Mouse (Mus musculus) liver, postnatal 0 days (tissue): ENCODE measurements around the gene Clic6. TPM values are rescaled to one million over a fixed set of nuclear protein-coding genes. Genes with fewer than 3 reads are reported as not detected.
"Not testable (repeated sequence)": the region's sequence is repeated elsewhere in the genome, so short reads cannot be mapped to it uniquely, and the experiment has no call there.

Source experiments
- ATAC-seq: fragments of 200-750 bp; cut with Nextera tagmentation; 2 replicates; pipeline ENCODE4 v1.8.0; 2017; ENCODE audit warnings: mild to moderate bottlenecking, moderate library complexity
- DNase-seq: peaks from one replicate; pipeline ENCODE4 v3.0.0-alpha.2; 2016
- H3K27ac ChIP-seq: fragments of 300-500 bp; sonication (generic); 2 replicates; pipeline ENCODE4 v1.5.1; 2014; ENCODE audit warnings: antibody characterized with exemption, moderate library complexity, mild to moderate bottlenecking, low read depth
- H3K27me3 ChIP-seq: fragments of 300-500 bp; sonication (generic); 2 replicates; pipeline ENCODE4 v1.6.1; 2014; ENCODE audit warnings: low read length, control low read depth, mixed read lengths; ENCODE audit not compliant: insufficient read depth
- H3K36me3 ChIP-seq: fragments of 300-500 bp; sonication (generic); replicated peaks from 2 replicates; pipeline ENCODE4 v1.6.1; 2014; ENCODE audit warnings: mild to moderate bottlenecking, control low read depth, low read length, moderate library complexity, mixed read lengths; ENCODE audit not compliant: insufficient read depth
- H3K4me1 ChIP-seq: fragments of 300-500 bp; sonication (generic); 2 replicates; pipeline ENCODE4 v1.6.1; 2014; ENCODE audit warnings: antibody characterized with exemption, mild to moderate bottlenecking, control low read depth; ENCODE audit not compliant: insufficient read depth
- H3K4me2 ChIP-seq: fragments of 300-500 bp; sonication (generic); 2 replicates; pipeline ENCODE4 v1.6.1; 2014; ENCODE audit warnings: low read depth, mild to moderate bottlenecking, low read length, moderate library complexity, mixed read lengths
- H3K4me3 ChIP-seq: fragments of 300-500 bp; sonication (generic); 2 replicates; pipeline ENCODE4 v1.5.1; 2014; ENCODE audit warnings: low read depth, low read length
- H3K9ac ChIP-seq: fragments of 300-500 bp; sonication (generic); replicated peaks from 2 replicates; pipeline ENCODE4 v1.6.1; 2014; ENCODE audit warnings: mild to moderate bottlenecking, moderate library complexity
- H3K9me3 ChIP-seq: fragments of 300-500 bp; sonication (generic); 2 replicates; pipeline ENCODE4 v1.6.1; 2016; ENCODE audit warnings: mild to moderate bottlenecking, control low read depth, low read length, mixed read lengths
- CTCF ChIP-seq: sonication (generic); IDR thresholded peaks from 2 replicates; pipeline ENCODE4 v1.5.1; 2016; ENCODE audit warnings: antibody characterized with exemption, low read depth
- EP300 ChIP-seq: IDR thresholded peaks from 2 replicates; pipeline ENCODE4 v1.6.1; 2016; ENCODE audit warnings: antibody characterized with exemption, low read depth, mild to moderate bottlenecking
- WGBS: fragments of 180-500 bp; shearing (Covaris S2); extraction: QIAGEN DNeasy Blood & Tissue Kit; methylation state at CpG from one replicate; pipeline ENCODE4 v1.1.7; 2014; ENCODE audit not compliant: insufficient replicate concordance; 5-methylcytosine and 5-hydroxymethylcytosine counted together
- polyA plus RNA-seq: library from polyadenylated mRNA; unstranded; fragments of >200 nt; fragmentation: Nextera tagmentation; extraction: Ambion mirVana; gene quantifications from 2 replicates; pipeline ENCODE4 v1.2.1, GENCODE M21; 2015

Gene Clic6
- polyA plus RNA-seq, 1 experiment from 2014 or later = 0.32 TPM

- H3K36me3 ChIP-seq = no peaks in the 10 kb centered on the region
- no peak overlapping the region for H3K4me3 ChIP-seq
- no peaks in the 10 kb centered on the region for H3K9me3 ChIP-seq
- no peak overlapping the region for H3K27ac ChIP-seq
- TF ChIP-seq CTCF (peak; percentile 65), EP300 (no peak)
- no peak overlapping the region for H3K9ac ChIP-seq
- H3K4me1 ChIP-seq = no peaks in the 10 kb centered on the region
- no peak overlapping the region for H3K4me2 ChIP-seq
- DNase-seq (peak; percentile 42), ATAC-seq (no peak)
- H3K27me3 ChIP-seq = no peaks in the 10 kb centered on the region
- WGBS = 47% methylated on average over 5 of the region's 5 CpGs
These were observed 26.3 kb downstream of the Clic6 start for GRCm38 (mm10) chr16:92511773-92512391.

- not testable (repeated sequence) for H3K4me1 ChIP-seq, H3K4me3 ChIP-seq, DNase-seq, H3K27ac ChIP-seq, H3K36me3 ChIP-seq, H3K4me2 ChIP-seq, H3K27me3 ChIP-seq, H3K9me3 ChIP-seq, ATAC-seq, H3K9ac ChIP-seq
- 73% methylated on average over 7 of the region's 9 CpGs for WGBS
These were observed 29.4 kb downstream of the Clic6 start for GRCm38 (mm10) chr16:92514896-92515295.

- no peak overlapping the region for H3K4me2 ChIP-seq
- H3K9ac ChIP-seq = no peak overlapping the region
- no peaks in the 10 kb centered on the region for H3K36me3 ChIP-seq
- no peaks in the 10 kb centered on the region for H3K9me3 ChIP-seq
- ATAC-seq (no peak), DNase-seq (no peak)
- H3K27ac ChIP-seq = no peak overlapping the region
- no peak overlapping the region for H3K4me3 ChIP-seq
- H3K27me3 ChIP-seq = no peaks in the 10 kb centered on the region
- TF ChIP-seq CTCF (no peak), EP300 (no peak)
- 81% methylated on average over 9 of the region's 9 CpGs for WGBS
- no peaks in the 10 kb centered on the region for H3K4me1 ChIP-seq
These were observed 30.6 kb downstream of the Clic6 start for GRCm38 (mm10) chr16:92516139-92516538.

- no peak overlapping the region for H3K4me3 ChIP-seq
- no peak overlapping the region for H3K27ac ChIP-seq
- H3K9ac ChIP-seq = no peak overlapping the region
- DNase-seq = no peak
- H3K4me1 ChIP-seq = no peaks in the 10 kb centered on the region
- H3K4me2 ChIP-seq = no peak overlapping the region
- no peaks in the 10 kb centered on the region for H3K9me3 ChIP-seq
- no peaks in the 10 kb centered on the region for H3K27me3 ChIP-seq
- no peak for ATAC-seq
- 54% methylated on average over 4 of the region's 4 CpGs for WGBS
- no peaks in the 10 kb centered on the region for H3K36me3 ChIP-seq
- TF ChIP-seq CTCF (no peak), EP300 (no peak)
These were observed 33.2 kb downstream of the Clic6 start for GRCm38 (mm10) chr16:92518718-92519117.

GRCm38 (mm10) chr16:92519820-92520492 lies 34.4 kb downstream of the Clic6 start:
- H3K4me2 ChIP-seq = no peak overlapping the region
- DNase-seq = peak; percentile 31

GRCm38 (mm10) chr16:92523351-92523750 lies 37.8 kb downstream of the Clic6 start:
- Histone ChIP-seq H3K4me1 (no peaks in the 10 kb centered on the region), H3K4me3 (no peak overlapping the region), H3K9ac (no peak overlapping the region), H3K27ac (no peak overlapping the region), H3K9me3 (no peaks in the 10 kb centered on the region), H3K36me3 (no peaks in the 10 kb centered on the region), H3K27me3 (no peaks in the 10 kb centered on the region), H3K4me2 (no peak overlapping the region)
- no peak for ATAC-seq
- WGBS = 62% methylated on average over 8 of the region's 8 CpGs
- TF ChIP-seq CTCF = no peak
- TF ChIP-seq EP300 = no peak
- DNase-seq = no peak

More at GRCm38 (mm10) chr16:92519820-92520492, 34.4 kb downstream of the Clic6 start:
- ATAC-seq = no peak
- no peak for TF ChIP-seq EP300
- TF ChIP-seq CTCF = peak; percentile 66
- no peaks in the 10 kb centered on the region for H3K36me3 ChIP-seq
- no peaks in the 10 kb centered on the region for H3K4me1 ChIP-seq
- no peak overlapping the region for H3K9ac ChIP-seq
- no peak overlapping the region for H3K27ac ChIP-seq
- H3K27me3 ChIP-seq = no peaks in the 10 kb centered on the region
- H3K4me3 ChIP-seq = no peak overlapping the region
- 31% methylated on average over 13 of the region's 13 CpGs for WGBS
- no peaks in the 10 kb centered on the region for H3K9me3 ChIP-seq
